Mouse (Mus musculus) liver, adult 2 months (tissue): Measurements from ENCODE around the gene Trhde.

Source experiments
- CTCF ChIP-seq: fragments of 200-500 bp; IDR thresholded peaks from 2 replicates; pipeline ENCODE4 v1.5.1; 2011; ENCODE audit warnings: low read depth, low read length, control low read depth
- POLR2A ChIP-seq: fragments of 200-500 bp; IDR thresholded peaks from 2 replicates; pipeline ENCODE4 v1.6.1; 2011; ENCODE audit warnings: low read length, control low read depth; ENCODE audit not compliant: insufficient read depth; ENCODE audit errors: extremely low read depth

GRCm38 (mm10) chr10:114799481-114799880 is 2.6 kb downstream of the Trhde start:
- no peak for TF ChIP-seq CTCF
- TF ChIP-seq POLR2A = no peak
